Mouse (Mus musculus): ENCODE measurements around the gene Ephb6. TPM values are rescaled to one million over a fixed set of nuclear protein-coding genes. Genes with fewer than 3 reads are reported as not detected.

Gene Ephb6
- polyA plus RNA-seq, 1 experiment from 2014 or later: 13.9 TPM

- Histone ChIP-seq H3K4me1 (replicated peaks) (no peaks in the 10 kb centered on the region), H3K36me3 (no peaks in the 10 kb centered on the region), H3K9me3 (no peaks in the 10 kb centered on the region), H3K27me3 (ENCODE audit: insufficient read depth, poor library complexity, severe bottlenecking) (no peaks in the 10 kb centered on the region), H3K27ac (no peak overlapping the region), H3K4me3 (no peak overlapping the region)
- WGBS: 68% methylated on average over 7 of the region's 7 CpGs
- DNase-seq (ENCODE audit: low spot score): no peak
Measured at GRCm38 (mm10) chr6:41581295-41581694, 24.0 kb upstream of the Ephb6 start.

DNA sequence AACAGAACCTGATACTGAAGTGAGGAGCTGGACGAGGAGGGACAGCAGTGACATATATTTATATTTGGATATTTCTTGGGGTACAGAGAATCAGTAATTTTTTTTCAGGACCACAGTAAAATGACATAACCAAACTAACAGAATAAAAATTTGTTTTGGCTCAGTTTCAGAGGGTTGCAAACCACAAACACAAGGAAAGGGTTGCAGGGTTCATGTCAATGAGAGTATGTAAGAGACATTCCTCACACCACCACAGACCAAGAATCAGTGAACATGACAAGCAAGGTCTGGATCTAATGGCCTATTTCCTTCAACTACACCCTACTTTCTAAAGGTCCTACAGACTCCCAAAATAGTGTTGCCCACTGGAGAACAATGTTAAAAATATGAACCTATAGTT, 23.1 kb upstream of the Ephb6 start:
- 81% methylated on average over 1 of the region's 1 CpGs for WGBS

DNA sequence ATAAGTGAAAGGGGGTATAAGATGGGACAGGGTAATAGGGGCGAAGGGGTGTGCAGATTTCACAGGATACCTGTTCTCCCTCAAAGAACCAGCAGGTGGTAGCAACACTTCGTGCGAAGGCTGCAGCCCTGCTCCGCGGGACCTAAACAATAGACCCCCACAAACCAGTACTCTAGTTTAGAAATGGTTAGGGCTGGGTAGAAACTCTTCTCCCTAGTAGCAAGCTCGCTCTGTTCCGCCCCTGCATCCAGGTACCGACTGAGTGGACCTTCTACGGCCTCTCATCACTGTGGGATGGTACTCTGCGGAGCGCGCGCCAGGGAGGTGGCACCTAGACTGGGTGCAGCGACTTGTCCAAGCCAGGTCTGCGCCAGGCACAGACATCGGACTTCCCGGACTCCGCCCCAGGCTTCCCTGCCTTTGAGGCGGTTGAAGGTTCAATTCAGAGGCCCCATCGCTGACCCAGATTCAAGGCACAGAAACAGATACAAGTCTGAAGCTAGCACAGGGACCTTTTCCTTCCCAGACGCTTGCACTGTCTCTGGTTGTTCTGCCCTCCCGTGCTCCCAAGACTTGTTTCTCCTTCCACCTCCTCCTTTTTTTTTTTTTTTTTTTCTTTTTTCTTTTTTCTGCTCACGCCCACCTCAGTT, 756 bp upstream of the Ephb6 start:
- Histone ChIP-seq H3K4me1 (replicated peaks) (peaks cover 12% of the 10 kb centered on the region), H3K27me3 (ENCODE audit: insufficient read depth, poor library complexity, severe bottlenecking) (peaks cover 9% of the 10 kb centered on the region), H3K36me3 (no peaks in the 10 kb centered on the region), H3K27ac (peak overlapping the region; percentile 95), H3K4me3 (peak overlapping the region; percentile 73), H3K9me3 (no peaks in the 10 kb centered on the region)
- WGBS: under 1% methylated on average over 23 of the region's 23 CpGs
- peak; percentile 76 for DNase-seq (ENCODE audit: low spot score)

More for the DNA sequence above, 23.1 kb upstream of the Ephb6 start:
- H3K36me3 ChIP-seq: no peaks in the 10 kb centered on the region
- no peak overlapping the region for H3K4me3 ChIP-seq
- H3K27me3 ChIP-seq (ENCODE audit: insufficient read depth, poor library complexity, severe bottlenecking): no peaks in the 10 kb centered on the region
- H3K27ac ChIP-seq: no peak overlapping the region
- no peaks in the 10 kb centered on the region for H3K4me1 ChIP-seq (replicated peaks)
- H3K9me3 ChIP-seq: no peaks in the 10 kb centered on the region
- DNase-seq (ENCODE audit: low spot score): no peak

DNA sequence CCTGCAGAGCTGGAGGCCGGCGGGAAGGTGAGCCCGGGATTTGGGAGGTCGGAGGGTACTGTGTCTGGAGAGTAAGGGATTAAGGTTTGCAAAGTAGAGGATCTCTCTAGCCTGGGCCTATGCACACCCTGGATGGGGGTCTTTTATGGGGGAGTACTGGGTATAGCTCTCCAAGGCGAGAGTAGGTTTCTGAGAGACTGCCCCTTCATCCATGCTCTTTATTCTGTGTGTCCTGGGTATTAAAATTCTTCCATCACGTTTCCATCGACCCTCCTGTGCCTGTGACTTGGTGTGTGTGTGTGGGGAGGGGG, 467 bp downstream of the Ephb6 start:
- Histone ChIP-seq H3K4me1 (replicated peaks) (peaks cover 12% of the 10 kb centered on the region), H3K27ac (peak overlapping the region; percentile 95), H3K36me3 (no peaks in the 10 kb centered on the region), H3K9me3 (no peaks in the 10 kb centered on the region), H3K4me3 (peak overlapping the region; percentile 73), H3K27me3 (ENCODE audit: insufficient read depth, poor library complexity, severe bottlenecking) (peaks cover 9% of the 10 kb centered on the region)
- 0% methylated on average over 7 of the region's 7 CpGs for WGBS
- no peak for DNase-seq (ENCODE audit: low spot score)

DNA sequence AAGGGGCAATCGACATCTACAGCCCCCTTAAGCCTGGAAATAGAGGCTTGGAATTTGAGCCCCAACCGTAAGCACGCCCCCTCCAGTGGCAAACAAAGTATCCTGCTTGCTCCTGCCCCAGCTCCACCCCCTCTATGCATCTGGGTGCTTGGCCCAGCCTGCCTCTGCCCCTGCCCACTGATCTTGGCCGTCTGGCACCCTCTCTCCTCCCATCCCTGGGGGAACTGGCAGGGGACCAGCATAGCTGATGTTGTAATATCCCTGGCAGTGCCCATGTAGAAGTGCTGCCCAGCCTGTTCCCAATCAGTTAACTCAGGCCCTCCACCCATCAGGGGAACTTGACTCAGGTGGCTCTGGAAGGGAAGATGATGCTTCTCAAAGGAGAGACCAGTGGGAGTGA, 932 bp downstream of the Ephb6 start:
- Histone ChIP-seq H3K36me3 (no peaks in the 10 kb centered on the region), H3K27me3 (ENCODE audit: insufficient read depth, poor library complexity, severe bottlenecking) (peaks cover 9% of the 10 kb centered on the region), H3K9me3 (no peaks in the 10 kb centered on the region), H3K4me3 (peak overlapping the region; percentile 73), H3K27ac (peak overlapping the region; percentile 95), H3K4me1 (replicated peaks) (peaks cover 12% of the 10 kb centered on the region)
- no peak for DNase-seq (ENCODE audit: low spot score)
- 2% methylated on average over 4 of the region's 4 CpGs for WGBS

- WGBS: 61% methylated on average over 5 of the region's 5 CpGs
- Histone ChIP-seq H3K4me3 (no peak overlapping the region), H3K4me1 (replicated peaks) (peaks cover 12% of the 10 kb centered on the region), H3K36me3 (no peaks in the 10 kb centered on the region), H3K27me3 (ENCODE audit: insufficient read depth, poor library complexity, severe bottlenecking) (peaks cover 9% of the 10 kb centered on the region), H3K9me3 (no peaks in the 10 kb centered on the region), H3K27ac (no peak overlapping the region)
- DNase-seq (ENCODE audit: low spot score): no peak
Measured at GRCm38 (mm10) chr6:41607637-41608036, 2.4 kb downstream of the Ephb6 start.

- no peaks in the 10 kb centered on the region for H3K4me1 ChIP-seq (replicated peaks)
- no peaks in the 10 kb centered on the region for H3K27me3 ChIP-seq (ENCODE audit: insufficient read depth, poor library complexity, severe bottlenecking)
- H3K27ac ChIP-seq: no peak overlapping the region
- WGBS: 90% methylated on average over 9 of the region's 9 CpGs
- DNase-seq (ENCODE audit: low spot score): no peak
- H3K9me3 ChIP-seq: no peaks in the 10 kb centered on the region
- H3K36me3 ChIP-seq: peaks cover 35% of the 10 kb centered on the region; the same call in 1 of the 2 replicates
- H3K4me3 ChIP-seq: no peak overlapping the region
Measured at GRCm38 (mm10) chr6:41620173-41620798, 15.0 kb downstream of the Ephb6 start.

DNA sequence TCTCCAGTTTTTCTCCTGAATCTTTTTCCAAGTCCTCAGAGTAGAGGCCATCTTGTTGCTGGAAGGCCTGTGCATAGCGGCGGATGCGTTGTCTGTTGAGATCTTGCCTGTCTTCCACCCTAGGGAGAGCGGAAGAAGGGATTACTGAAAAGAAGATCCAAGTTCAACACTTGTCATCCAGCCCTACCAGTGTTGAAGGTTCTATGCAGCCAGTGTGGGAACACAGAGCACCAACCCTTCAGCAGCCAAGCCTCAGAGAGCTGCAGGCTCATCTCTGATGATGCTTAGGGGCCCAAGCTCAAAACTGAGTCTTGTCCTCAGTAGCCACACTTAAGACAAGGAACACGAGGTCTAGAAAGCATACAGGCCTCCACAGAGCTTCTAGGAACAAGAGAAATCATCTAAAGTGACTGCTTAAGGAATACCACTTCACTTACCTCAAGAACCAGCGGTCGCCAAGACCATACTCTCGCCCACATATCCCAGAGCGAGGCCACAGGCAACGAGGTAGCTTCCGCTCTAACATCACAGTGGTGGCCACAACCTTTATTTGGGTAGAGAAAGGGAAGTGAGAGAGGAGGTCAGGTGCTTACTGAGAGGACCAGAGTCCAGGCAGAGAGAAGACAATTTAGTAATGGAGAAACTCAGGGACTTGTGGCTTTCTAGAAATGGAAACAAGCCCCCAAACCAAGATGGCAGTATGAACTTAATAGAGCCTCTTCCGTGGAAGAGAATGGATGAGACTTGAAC, 16.1 kb downstream of the Ephb6 start:
- Histone ChIP-seq H3K27ac (no peak overlapping the region), H3K36me3 (peaks cover 32% of the 10 kb centered on the region; the same call in 1 of the 2 replicates), H3K27me3 (ENCODE audit: insufficient read depth, poor library complexity, severe bottlenecking) (no peaks in the 10 kb centered on the region), H3K9me3 (no peaks in the 10 kb centered on the region), H3K4me3 (no peak overlapping the region), H3K4me1 (replicated peaks) (no peaks in the 10 kb centered on the region)
- DNase-seq (ENCODE audit: low spot score): no peak
- 93% methylated on average over 12 of the region's 12 CpGs for whole genome bisulfite sequencing

GRCm38 (mm10) chr6:41622661-41623060, 17.4 kb downstream of the Ephb6 start:
- DNase-seq (ENCODE audit: low spot score): no peak
- Histone ChIP-seq H3K27me3 (ENCODE audit: insufficient read depth, poor library complexity, severe bottlenecking) (no peaks in the 10 kb centered on the region), H3K4me3 (no peak overlapping the region), H3K9me3 (no peaks in the 10 kb centered on the region), H3K36me3 (peaks cover 22% of the 10 kb centered on the region; the same call in 1 of the 2 replicates), H3K4me1 (replicated peaks) (no peaks in the 10 kb centered on the region), H3K27ac (no peak overlapping the region)
- 63% methylated on average over 9 of the region's 9 CpGs for WGBS

GRCm38 (mm10) chr6:41628180-41628579, 22.9 kb downstream of the Ephb6 start:
- Histone ChIP-seq H3K4me1 (replicated peaks) (no peaks in the 10 kb centered on the region), H3K27me3 (ENCODE audit: insufficient read depth, poor library complexity, severe bottlenecking) (no peaks in the 10 kb centered on the region), H3K27ac (no peak overlapping the region), H3K36me3 (no peaks in the 10 kb centered on the region), H3K9me3 (no peaks in the 10 kb centered on the region), H3K4me3 (no peak overlapping the region)
- no peak for DNase-seq (ENCODE audit: low spot score)
- WGBS: 80% methylated on average over 1 of the region's 1 CpGs

DNA sequence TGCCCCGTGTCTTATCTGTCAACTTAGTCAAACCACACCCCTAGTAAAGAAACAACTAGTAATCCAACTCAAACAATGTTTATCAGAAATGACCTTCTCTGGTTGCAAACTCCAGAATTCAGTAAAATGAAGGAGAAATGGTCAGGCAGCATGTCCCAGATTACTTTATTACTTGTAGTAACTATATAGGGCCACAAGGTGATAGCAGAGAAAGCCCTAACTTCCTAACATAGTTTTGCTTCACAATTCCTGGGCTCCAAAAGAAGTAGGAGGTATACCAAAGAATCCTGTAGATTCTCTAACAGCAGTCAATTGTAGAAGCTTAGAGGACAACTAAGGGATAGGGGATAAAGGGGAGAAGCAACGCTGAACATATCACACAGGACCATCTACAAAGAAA, 25.5 kb downstream of the Ephb6 start:
- Histone ChIP-seq H3K4me1 (replicated peaks) (0 out of 2 replicates have a peak, but pooled peaks cover 4% of the 10 kb centered on the region), H3K27me3 (ENCODE audit: insufficient read depth, poor library complexity, severe bottlenecking) (no peaks in the 10 kb centered on the region), H3K9me3 (no peaks in the 10 kb centered on the region), H3K4me3 (no peak overlapping the region), H3K36me3 (no peaks in the 10 kb centered on the region), H3K27ac (no peak overlapping the region)
- DNase-seq (ENCODE audit: low spot score): no peak
- 81% methylated on average over 2 of the region's 2 CpGs for WGBS

DNA sequence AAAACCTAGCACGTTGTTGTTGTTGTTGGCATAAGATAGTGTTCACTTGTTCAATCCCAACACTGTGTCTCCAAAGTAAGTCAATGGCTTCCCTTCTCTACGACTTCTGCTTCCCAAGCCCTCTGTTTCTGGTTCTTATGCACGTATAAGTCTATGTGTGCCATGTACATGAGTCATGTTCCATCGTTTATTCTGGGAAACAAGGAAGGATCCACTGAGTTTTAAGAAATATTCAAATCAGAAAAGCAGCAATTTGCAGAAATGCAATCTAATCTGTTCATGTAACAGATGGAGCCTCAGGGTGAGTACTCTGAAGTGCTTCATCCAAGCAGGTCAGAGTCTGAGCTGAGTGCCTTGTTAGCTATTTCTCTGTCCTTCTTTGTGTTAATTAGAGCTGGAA, 26.3 kb downstream of the Ephb6 start:
- Histone ChIP-seq H3K9me3 (no peaks in the 10 kb centered on the region), H3K27ac (no peak overlapping the region), H3K4me3 (no peak overlapping the region), H3K27me3 (ENCODE audit: insufficient read depth, poor library complexity, severe bottlenecking) (no peaks in the 10 kb centered on the region), H3K4me1 (replicated peaks) (0 out of 2 replicates have a peak, but pooled peaks cover 8% of the 10 kb centered on the region), H3K36me3 (no peaks in the 10 kb centered on the region)
- WGBS: 87% methylated on average over 4 of the region's 4 CpGs
- DNase-seq (ENCODE audit: low spot score): no peak

DNA sequence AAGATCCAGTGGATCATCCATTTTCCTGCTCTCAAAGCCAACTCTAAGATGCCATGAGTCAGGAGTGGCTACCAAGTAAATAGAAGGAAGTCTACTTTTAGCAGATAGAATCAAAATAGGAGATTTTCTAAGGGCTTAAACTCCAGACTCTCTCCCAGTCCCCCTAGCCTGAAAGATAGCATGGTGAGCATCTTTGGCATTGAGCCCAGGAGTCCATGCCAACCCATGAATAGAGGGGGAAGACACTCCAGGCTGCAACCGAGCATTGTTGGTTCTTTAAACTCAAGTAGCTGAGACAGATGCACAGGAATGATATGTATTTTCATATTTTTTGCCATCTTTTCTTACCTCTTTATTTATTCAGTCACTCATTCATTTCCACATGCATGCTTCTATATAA, 29.9 kb downstream of the Ephb6 start:
- Histone ChIP-seq H3K36me3 (no peaks in the 10 kb centered on the region), H3K27me3 (ENCODE audit: insufficient read depth, poor library complexity, severe bottlenecking) (no peaks in the 10 kb centered on the region), H3K9me3 (no peaks in the 10 kb centered on the region), H3K4me3 (no peak overlapping the region), H3K27ac (no peak overlapping the region), H3K4me1 (replicated peaks) (0 out of 2 replicates have a peak, but pooled peaks cover 8% of the 10 kb centered on the region)
- no peak for DNase-seq (ENCODE audit: low spot score)
- WGBS: 61% methylated on average over 1 of the region's 1 CpGs
